Mouse (Mus musculus) T-helper 1 cell (primary cell): ENCODE results near the gene Ptges.

Experiments used
- in situ Hi-C: fragments of 300-600 bp; cut with MboI, MseI; formaldehyde crosslinking; loops from one replicate; pipeline ENCODE4 v1.15.1; 2025; ENCODE audit warnings: high pct_unique_total_duplicates

The Ptges gene

GRCm38 (mm10) chr2:30850581-30850980 is 79.1 kb downstream of the Ptges start:
- in situ Hi-C loops: no loop called here

GRCm38 (mm10) chr2:30848184-30848583 is 81.5 kb downstream of the Ptges start:
- in situ Hi-C loops: no loop called here

GRCm38 (mm10) chr2:30846723-30847122 is 82.9 kb downstream of the Ptges start:
- in situ Hi-C loops: no loop called here

- in situ Hi-C loops: no loop called here
Observed at GRCm38 (mm10) chr2:30846236-30846635, 83.4 kb downstream of the Ptges start.

- in situ Hi-C loops: no loop called here
Observed at GRCm38 (mm10) chr2:30845152-30846070, 84.3 kb downstream of the Ptges start.

GRCm38 (mm10) chr2:30842615-30843014 is 87.0 kb downstream of the Ptges start:
- in situ Hi-C loops: no loop called here
